Mouse (Mus musculus): ENCODE data around the gene Vrk1. TPM values are rescaled to one million over a fixed set of nuclear protein-coding genes. Genes with fewer than 3 reads are reported as not detected.

The Vrk1 gene
- polyA plus RNA-seq (2012; fragmentation: generic; extraction: Trizol) = 10.3 TPM

- Histone ChIP-seq H3K27me3 (ENCODE audit: control insufficient read depth, insufficient read depth, insufficient read length) (no peaks in the 10 kb centered on the region), H3ac (ENCODE audit: control insufficient read depth, insufficient read length) (no peak within 1 kb of the TSS), H3K36me3 (ENCODE audit: control insufficient read depth, insufficient read depth) (no peaks in the 10 kb centered on the region), H3K4me3 (peak within 1 kb of the TSS; percentile 45), H3K79me2 (ENCODE audit: control insufficient read depth, insufficient read depth) (peaks cover 30% of the 10 kb centered on the region), H3K4me2 (ENCODE audit: low read depth) (peak within 1 kb of the TSS; percentile 93)
- TF ChIP-seq SRF (IDR thresholded peaks at IDR 0.05; ENCODE audit: control insufficient read depth, insufficient read length, low read depth) (peak; percentile 60), MYOD1 (IDR thresholded peaks at IDR 0.05; ENCODE audit: control insufficient read depth in 1 of 3, insufficient read length in 2 of 3, low read depth in 2 of 3) (no peak), TCF12 (IDR thresholded peaks at IDR 0.05; ENCODE audit: insufficient read depth, poor library complexity, severe bottlenecking) (no peak), E2F4 (IDR thresholded peaks at IDR 0.05; ENCODE audit: insufficient read depth) (peak; percentile 89), MAX (IDR thresholded peaks at IDR 0.05; ENCODE audit: low read depth) (no peak), POLR2A (IDR thresholded peaks at IDR 0.05; ENCODE audit: insufficient read length, low read depth) (peak; percentile 86), USF1 (IDR thresholded peaks at IDR 0.05; ENCODE audit: low read depth) (peak; percentile 2), POLR2AphosphoS2 (IDR thresholded peaks at IDR 0.05; ENCODE audit: insufficient read length, low read depth) (no peak), CEBPB (IDR thresholded peaks at IDR 0.05; ENCODE audit: insufficient read depth, poor library complexity, severe bottlenecking) (no peak), MYOG (IDR thresholded peaks at IDR 0.05; ENCODE audit: control insufficient read depth in 1 of 3, insufficient read depth in 1 of 3, insufficient read length in 2 of 3, low read depth in 2 of 3) (no peak), TCF3 (IDR thresholded peaks at IDR 0.05; ENCODE audit: insufficient read length, low read depth) (no peak), REST (IDR thresholded peaks at IDR 0.05; ENCODE audit: insufficient read depth, insufficient read length) (no peak)
Measured at GRCm38 (mm10) chr12:106010065-106010915, at the start of gene Vrk1. Gene Vrk1 (plus strand): TSS chr12:106010228.

- peaks cover 11% of the 10 kb centered on the region for H3K27me3 ChIP-seq (ENCODE audit: control insufficient read depth, insufficient read depth, insufficient read length)
- H3K4me3 ChIP-seq = no peak overlapping the region
- TF ChIP-seq POLR2AphosphoS2 (IDR thresholded peaks at IDR 0.05; ENCODE audit: insufficient read length, low read depth) (no peak), MYOD1 (IDR thresholded peaks at IDR 0.05; ENCODE audit: control insufficient read depth in 1 of 3, insufficient read length in 2 of 3, low read depth in 2 of 3) (no peak)
- no peak overlapping the region for H3ac ChIP-seq (ENCODE audit: control insufficient read depth, insufficient read length)
- no peaks in the 10 kb centered on the region for H3K36me3 ChIP-seq (ENCODE audit: control insufficient read depth, insufficient read depth)
- H3K4me2 ChIP-seq (ENCODE audit: low read depth) = no peak overlapping the region
- no peaks in the 10 kb centered on the region for H3K79me2 ChIP-seq (ENCODE audit: control insufficient read depth, insufficient read depth)
Measured at GRCm38 (mm10) chr12:105960592-105961330, 49.3 kb upstream of the Vrk1 start.

- TF ChIP-seq MYOD1 (IDR thresholded peaks at IDR 0.05; ENCODE audit: control insufficient read depth in 1 of 3, insufficient read length in 2 of 3, low read depth in 2 of 3) = no peak
- TF ChIP-seq CEBPB (IDR thresholded peaks at IDR 0.05; ENCODE audit: insufficient read depth, poor library complexity, severe bottlenecking) = no peak
- TF ChIP-seq MAX (IDR thresholded peaks at IDR 0.05; ENCODE audit: low read depth) = no peak
- no peak for TF ChIP-seq SRF (IDR thresholded peaks at IDR 0.05; ENCODE audit: control insufficient read depth, insufficient read length, low read depth)
- TF ChIP-seq USF1 (IDR thresholded peaks at IDR 0.05; ENCODE audit: low read depth) = no peak
- TF ChIP-seq POLR2A (IDR thresholded peaks at IDR 0.05; ENCODE audit: insufficient read length, low read depth) = no peak
- TF ChIP-seq POLR2AphosphoS2 (IDR thresholded peaks at IDR 0.05; ENCODE audit: insufficient read length, low read depth) = no peak
- no peak for TF ChIP-seq TCF12 (IDR thresholded peaks at IDR 0.05; ENCODE audit: insufficient read depth, poor library complexity, severe bottlenecking)
- TF ChIP-seq MYOG (IDR thresholded peaks at IDR 0.05; ENCODE audit: control insufficient read depth in 1 of 3, insufficient read depth in 1 of 3, insufficient read length in 2 of 3, low read depth in 2 of 3) = no peak
- TF ChIP-seq TCF3 (IDR thresholded peaks at IDR 0.05; ENCODE audit: insufficient read length, low read depth) = no peak
- Histone ChIP-seq H3K4me3 (no peak overlapping the region), H3K4me2 (ENCODE audit: low read depth) (no peak overlapping the region), H3K79me2 (ENCODE audit: control insufficient read depth, insufficient read depth) (no peaks in the 10 kb centered on the region), H3ac (ENCODE audit: control insufficient read depth, insufficient read length) (no peak overlapping the region), H3K27me3 (ENCODE audit: control insufficient read depth, insufficient read depth, insufficient read length) (peaks cover 11% of the 10 kb centered on the region), H3K36me3 (ENCODE audit: control insufficient read depth, insufficient read depth) (no peaks in the 10 kb centered on the region)
Measured at GRCm38 (mm10) chr12:105961667-105962066, 48.4 kb upstream of the Vrk1 start.

- Histone ChIP-seq H3K4me2 (ENCODE audit: low read depth) (peak overlapping the region; percentile 98), H3K27me3 (ENCODE audit: control insufficient read depth, insufficient read depth, insufficient read length) (peaks cover 11% of the 10 kb centered on the region), H3K79me2 (ENCODE audit: control insufficient read depth, insufficient read depth) (no peaks in the 10 kb centered on the region), H3ac (ENCODE audit: control insufficient read depth, insufficient read length) (no peak overlapping the region), H3K36me3 (ENCODE audit: control insufficient read depth, insufficient read depth) (no peaks in the 10 kb centered on the region), H3K4me3 (peak overlapping the region; percentile 20)
- TF ChIP-seq MYOG (IDR thresholded peaks at IDR 0.05; ENCODE audit: control insufficient read depth in 1 of 3, insufficient read depth in 1 of 3, insufficient read length in 2 of 3, low read depth in 2 of 3) (peak in 1 of 3 experiments; percentile 54), CEBPB (IDR thresholded peaks at IDR 0.05; ENCODE audit: insufficient read depth, poor library complexity, severe bottlenecking) (no peak)
Measured at GRCm38 (mm10) chr12:105962103-105963011, 47.7 kb upstream of the Vrk1 start.
